Mouse (Mus musculus): ENCODE measurements around the gene Nod2.

DNA sequence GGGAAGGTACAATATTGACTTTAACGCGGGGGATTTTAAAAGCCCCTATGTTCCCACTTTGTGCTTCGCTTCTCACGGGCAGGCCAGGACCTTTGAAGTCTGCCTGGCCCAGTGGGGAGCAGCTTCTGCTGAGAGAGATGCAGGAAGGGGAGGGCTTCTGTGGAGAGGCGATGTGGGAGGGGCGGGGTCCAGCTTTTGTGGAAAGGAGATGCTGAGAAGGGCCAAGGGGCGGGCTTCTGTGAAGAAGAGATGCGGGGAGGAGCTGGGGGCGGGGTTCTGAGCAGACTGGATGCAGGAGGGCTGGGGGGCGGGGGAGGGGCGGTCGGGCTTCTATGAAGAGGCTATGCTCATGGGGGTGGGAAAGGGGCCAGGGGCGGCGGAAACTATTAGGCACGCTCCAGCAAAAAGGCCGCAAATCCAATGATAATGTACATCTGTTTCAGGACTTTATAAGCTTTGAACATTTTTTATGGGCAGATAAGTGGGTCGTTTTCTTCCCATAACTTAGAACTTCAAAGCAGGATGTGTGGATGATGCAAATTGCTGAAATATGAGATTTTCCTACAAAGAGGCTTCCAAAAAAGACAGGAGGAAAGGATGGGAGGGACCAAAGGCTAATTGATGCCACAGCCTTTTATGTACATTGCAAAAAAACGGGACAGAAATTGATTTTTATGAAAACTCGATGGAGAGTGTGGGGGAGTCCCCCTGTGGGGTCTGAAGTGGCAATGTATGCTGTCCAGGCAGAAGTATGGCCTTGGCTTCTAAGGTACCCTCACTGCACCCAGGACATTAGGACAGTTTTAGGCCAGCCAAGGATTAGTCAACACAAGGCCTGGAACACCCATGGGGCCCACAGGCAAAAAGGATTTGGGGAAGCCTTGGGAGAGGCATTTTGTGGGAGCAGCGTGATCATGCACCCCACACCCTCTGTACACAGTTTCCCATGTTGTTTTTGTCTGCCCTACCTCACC lies 42.8 kb upstream of the Nod2 start:
- no peak for TF ChIP-seq CTCF (IDR thresholded peaks at IDR 0.05)
- no peak for TF ChIP-seq POLR2A (IDR thresholded peaks at IDR 0.05; ENCODE audit: insufficient read depth, low read depth, low read length)

Data from heart, adult 2 months (tissue).